Mouse (Mus musculus) small intestine, adult 10 weeks (tissue): Measurements from ENCODE around the gene Eid1. TPM values are rescaled to one million over a fixed set of nuclear protein-coding genes. Genes with fewer than 3 reads are reported as not detected.

Source experiments
- polyA plus RNA-seq: library from polyadenylated mRNA; stranded (reverse); fragments of 350-450 nt; fragmentation: Illumina TruSeq; extraction: RNeasy Lipid Tissue Mini Kit (QIAGEN cat#74804); gene quantifications from one replicate; pipeline ENCODE4 v1.2.3, GENCODE M21; 2014; ENCODE audit warnings: low replicate concordance

Gene Eid1
- 85.8 TPM for polyA plus RNA-seq

GRCm38 (mm10) chr2:125672957-125673631 is at the start of gene Eid1:
TSS of gene Eid1 (plus strand) at chr2:125673095.

DNA sequence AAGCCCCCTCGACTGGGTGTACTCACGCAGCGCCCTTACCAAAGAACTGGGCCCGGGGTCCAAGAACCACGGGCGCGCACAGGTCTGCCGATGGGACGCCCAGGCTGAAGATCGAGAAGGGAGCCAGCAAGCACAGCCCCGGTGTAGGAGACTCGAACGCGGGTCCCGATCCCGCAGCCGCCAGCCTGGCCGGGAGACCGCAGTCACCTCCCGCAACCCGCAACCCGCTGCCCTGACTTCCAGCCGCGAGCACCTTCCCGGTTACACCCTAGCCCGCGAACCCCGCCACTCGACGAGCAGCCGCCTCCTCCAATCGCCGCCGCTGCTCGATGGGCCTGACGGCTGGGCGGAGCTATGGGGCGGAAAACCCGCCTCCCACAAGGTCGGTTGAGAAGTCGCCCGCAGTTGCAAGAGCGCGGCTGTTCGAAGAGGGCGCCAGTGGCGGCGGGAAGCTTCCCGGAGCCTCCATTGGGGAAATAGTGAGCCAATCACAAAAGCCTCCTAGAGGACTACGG is 48.0 kb upstream of the Eid1 start, which contains the start of gene Cep152:
Gene Cep152, minus strand, starts transcription at position 277 of the 515 bp plus-strand sequence.

DNA sequence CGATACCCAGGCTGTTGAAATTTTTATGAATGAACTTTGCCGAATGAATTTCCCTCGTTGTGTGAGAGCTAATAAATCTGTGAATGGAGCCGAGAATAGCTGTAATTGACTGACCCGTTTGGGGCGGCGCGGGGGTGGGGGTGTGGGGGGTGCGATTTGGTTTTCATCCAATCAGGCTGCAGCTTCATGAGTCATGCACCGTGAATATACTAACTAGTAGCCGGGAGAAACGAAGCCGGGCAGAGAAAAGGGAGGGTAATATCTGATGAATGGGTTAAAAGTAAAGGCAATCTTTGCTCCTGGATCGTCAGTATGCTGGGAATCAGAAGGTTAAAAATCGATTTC is 51.2 kb downstream of the Eid1 start, which contains the start of gene Shc4:
Gene Shc4, minus strand, starts transcription at position 63 of the 345 bp plus-strand sequence.

Other genes starting within 250 kb of the Eid1 start
- gene Gm9913, start 168.0 kb upstream of the Eid1 start, polyA plus RNA-seq, result not detected
- 7.8 TPM for gene Fbn1, start 165.1 kb upstream of the Eid1 start, polyA plus RNA-seq
- 1.7 TPM for gene Cep152, start 48.0 kb upstream of the Eid1 start, polyA plus RNA-seq
- 0.41 TPM for gene Shc4, start 51.1 kb downstream of the Eid1 start, polyA plus RNA-seq
- gene Secisbp2l, start 109.8 kb downstream of the Eid1 start, polyA plus RNA-seq, result 70.8 TPM
- 92.2 TPM for gene Galk2, start 186.0 kb downstream of the Eid1 start, polyA plus RNA-seq
- 310 TPM for gene Cops2, start 186.0 kb downstream of the Eid1 start, polyA plus RNA-seq